ENCODE assay signal across 8 mouse cellular contexts in the genomic region with DNA sequence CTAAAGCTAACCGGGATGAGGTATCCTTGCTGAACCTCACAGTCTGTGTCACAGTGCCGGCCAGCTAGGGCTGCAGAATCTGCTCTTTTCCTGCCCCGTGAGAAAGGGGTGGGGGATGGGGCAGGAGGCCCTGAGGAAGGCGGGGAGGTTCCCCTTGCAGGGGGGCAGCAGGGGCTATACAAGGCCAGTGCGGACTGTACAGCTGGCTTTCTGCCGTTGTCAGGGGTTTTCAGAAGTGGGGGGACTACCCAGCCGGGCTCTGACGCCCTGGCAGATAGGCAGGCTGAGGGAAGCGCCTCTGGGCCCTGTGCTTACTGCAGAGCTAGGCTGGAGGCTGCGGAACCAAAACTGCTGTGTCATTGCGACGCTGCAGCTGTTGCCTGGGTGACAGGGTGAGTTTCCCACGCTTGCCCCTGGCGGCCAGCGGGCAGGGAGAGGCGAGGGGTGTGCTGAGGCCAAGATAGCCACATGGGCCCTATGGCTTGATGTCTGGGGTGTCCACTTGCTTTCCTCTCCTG.
DNase-seq lines count a peak whose midpoint lies in the region; ATAC-seq and TF ChIP-seq lines count a peak whose summit lies in the region.

No protein-coding gene starts in this region.

- intact Hi-C loops in left cerebral cortex, postnatal 36 days (cut with DNase I), result loop anchor here (10.0 kb wide), 1 partner anchor 455 kb away; no protein-coding TSS in a partner anchor

- peaks cover 63% of the 10 kb centered on the region for H3K36me3 ChIP-seq in embryonic facial prominence, embryonic 10.5 days (replicated peaks)
- H3K36me3 ChIP-seq in intestine, postnatal 0 days (ENCODE audit: control insufficient read depth, insufficient read depth), result peaks cover 61% of the 10 kb centered on the region

- H3K4me3 ChIP-seq in embryonic facial prominence, embryonic 10.5 days, result peak overlapping the region; percentile 35
- H3K4me3 ChIP-seq in intestine, postnatal 0 days (ENCODE audit: low read depth, low read length), result no peak overlapping the region

- peak overlapping the region; percentile 22; the same call in 1 of the 2 replicates for H3K4me2 ChIP-seq in intestine, postnatal 0 days (replicated peaks; ENCODE audit: low read depth)

- H3K27me3 ChIP-seq in embryonic facial prominence, embryonic 10.5 days (replicated peaks; ENCODE audit: low read depth, poor library complexity, severe bottlenecking), result no peaks in the 10 kb centered on the region
- no peaks in the 10 kb centered on the region for H3K27me3 ChIP-seq in intestine, postnatal 0 days (replicated peaks; ENCODE audit: control insufficient read depth, insufficient read depth, low read length)

- peak; percentile 65 for TF ChIP-seq CTCF in intestine, postnatal 0 days (IDR thresholded peaks at IDR 0.05; ENCODE audit: low read depth)

- H3K9ac ChIP-seq in intestine, postnatal 0 days (ENCODE audit: low read depth, low read length), result no peak overlapping the region

- H3K4me1 ChIP-seq in embryonic facial prominence, embryonic 10.5 days, result peaks cover 51% of the 10 kb centered on the region
- H3K4me1 ChIP-seq in intestine, postnatal 0 days (replicated peaks; ENCODE audit: control insufficient read depth, insufficient read depth, low read length), result no peaks in the 10 kb centered on the region; the same call in 1 of the 2 replicates

- H3K27ac ChIP-seq in embryonic facial prominence, embryonic 10.5 days (replicated peaks), result peak overlapping the region; percentile 72
- H3K27ac ChIP-seq in intestine, postnatal 0 days (ENCODE audit: low read depth, low read length), result no peak overlapping the region

- 4% methylated on average over 16 of the region's 16 CpGs for WGBS in embryonic facial prominence, embryonic 10.5 days
- WGBS in intestine, postnatal 0 days, result 16% methylated on average over 16 of the region's 16 CpGs

- H3K9me3 ChIP-seq in embryonic facial prominence, embryonic 10.5 days, result no peaks in the 10 kb centered on the region
- H3K9me3 ChIP-seq in intestine, postnatal 0 days (ENCODE audit: control insufficient read depth), result no peaks in the 10 kb centered on the region

- peak; percentile 66 for ATAC-seq in intestine, postnatal 0 days

- peak; percentile 86 for DNase-seq in adrenal gland, postnatal 10 days
- peak; percentile 85 for DNase-seq in embryonic facial prominence, embryonic 10.5 days (ENCODE audit: low spot score)
- peak; percentile 45 to 78 for DNase-seq in gastrocnemius, postnatal 4 days (ENCODE audit: low spot score in 2 of 2)
- DNase-seq in left cerebral cortex, postnatal 36 days (ENCODE audit: low spot score in 2 of 2), result peak; percentile 80 to 84
- DNase-seq in mesoderm, embryonic 11.5 days (ENCODE audit: low read depth, low spot score), result peak; percentile 88
- DNase-seq in right cerebral cortex, postnatal 25 days, result peak; percentile 83
- DNase-seq in yolk sac, embryonic 10.5 days (ENCODE audit: low spot score), result peak; percentile 87
